Mouse (Mus musculus): ENCODE results near the gene Dusp10.

Gene Dusp10

GRCm38 (mm10) chr1:184061901-184062300 is 48.8 kb downstream of the Dusp10 start:
- H3K4me3 ChIP-seq (replicated peaks; ENCODE audit: low read length), result no peak overlapping the region
- H3K36me3 ChIP-seq (ENCODE audit: insufficient read depth, low read length), result no peaks in the 10 kb centered on the region
- H3K4me1 ChIP-seq (replicated peaks; ENCODE audit: low read depth, low read length), result no peaks in the 10 kb centered on the region
- no peaks in the 10 kb centered on the region for H3K9me3 ChIP-seq (ENCODE audit: low read length)
- TF ChIP-seq NANOG (IDR thresholded peaks at IDR 0.05; ENCODE audit: borderline replicate concordance, low read length), result no peak
- TF ChIP-seq POU5F1 (IDR thresholded peaks at IDR 0.05; ENCODE audit: borderline replicate concordance, low read length), result no peak
- TF ChIP-seq CTCF (conservative IDR thresholded peaks at IDR 0.05; ENCODE audit: low read length), result no peak
- H3K27me3 ChIP-seq (ENCODE audit: insufficient read depth, low read length), result no peaks in the 10 kb centered on the region

- TF ChIP-seq CTCF (conservative IDR thresholded peaks at IDR 0.05; ENCODE audit: low read length), result no peak
- no peak for TF ChIP-seq POU5F1 (IDR thresholded peaks at IDR 0.05; ENCODE audit: borderline replicate concordance, low read length)
- TF ChIP-seq NANOG (IDR thresholded peaks at IDR 0.05; ENCODE audit: borderline replicate concordance, low read length), result no peak
- Histone ChIP-seq H3K4me3 (replicated peaks; ENCODE audit: low read length) (no peak overlapping the region), H3K4me1 (replicated peaks; ENCODE audit: low read depth, low read length) (no peaks in the 10 kb centered on the region), H3K9me3 (ENCODE audit: low read length) (peaks cover 6% of the 10 kb centered on the region), H3K27me3 (ENCODE audit: insufficient read depth, low read length) (no peaks in the 10 kb centered on the region), H3K36me3 (ENCODE audit: insufficient read depth, low read length) (no peaks in the 10 kb centered on the region)
Observed at GRCm38 (mm10) chr1:184064306-184064705, 51.2 kb downstream of the Dusp10 start.

- TF ChIP-seq POU5F1 (IDR thresholded peaks at IDR 0.05; ENCODE audit: borderline replicate concordance, low read length) (no peak), NANOG (IDR thresholded peaks at IDR 0.05; ENCODE audit: borderline replicate concordance, low read length) (no peak), CTCF (conservative IDR thresholded peaks at IDR 0.05; ENCODE audit: low read length) (no peak)
- no peaks in the 10 kb centered on the region for H3K27me3 ChIP-seq (ENCODE audit: insufficient read depth, low read length)
- peaks cover 14% of the 10 kb centered on the region for H3K9me3 ChIP-seq (ENCODE audit: low read length)
- no peaks in the 10 kb centered on the region for H3K4me1 ChIP-seq (replicated peaks; ENCODE audit: low read depth, low read length)
- no peak overlapping the region for H3K4me3 ChIP-seq (replicated peaks; ENCODE audit: low read length)
- H3K36me3 ChIP-seq (ENCODE audit: insufficient read depth, low read length), result no peaks in the 10 kb centered on the region
Observed at GRCm38 (mm10) chr1:184065589-184066361, 52.7 kb downstream of the Dusp10 start.

DNA sequence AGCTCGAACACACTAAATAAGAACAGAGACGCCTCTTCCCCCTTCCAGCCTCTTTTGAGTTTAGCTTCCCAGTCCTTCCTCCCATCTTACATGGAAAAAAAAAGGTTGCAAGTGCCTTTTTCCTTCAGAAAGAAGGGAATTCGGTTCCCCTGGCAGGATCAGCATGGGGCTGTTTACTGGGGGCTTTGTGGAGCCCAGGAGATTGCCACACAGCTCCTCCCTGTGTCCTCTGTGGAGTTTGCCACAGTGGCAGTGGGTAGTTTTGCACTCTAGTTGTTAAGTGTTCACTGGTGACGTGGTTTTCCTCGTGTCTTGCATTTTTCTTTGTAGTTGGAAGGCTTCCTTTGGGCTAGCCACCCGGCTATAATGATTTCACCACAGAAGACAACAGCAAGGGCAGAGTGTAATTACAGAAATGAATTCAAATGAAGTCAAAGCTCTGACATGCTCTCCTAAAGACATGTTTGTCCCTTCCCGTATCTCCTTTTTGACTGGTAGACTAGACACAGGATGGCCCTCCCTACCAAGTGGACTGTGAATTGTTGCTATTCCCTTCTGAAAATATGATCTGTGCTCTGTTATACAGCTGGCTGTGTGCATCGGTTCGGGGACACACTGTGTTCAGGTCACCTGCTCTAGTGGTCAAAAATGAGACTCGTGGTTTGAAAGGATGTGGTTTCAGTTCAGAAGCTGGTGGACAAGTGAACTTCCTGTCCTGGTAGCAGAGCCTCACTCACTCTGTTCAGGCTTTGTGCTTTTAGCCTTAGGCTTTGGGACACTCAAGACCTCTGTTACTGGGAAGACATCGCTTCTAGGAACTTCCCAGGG is 53.6 kb downstream of the Dusp10 start:
- no peaks in the 10 kb centered on the region for H3K27me3 ChIP-seq (ENCODE audit: insufficient read depth, low read length)
- no peaks in the 10 kb centered on the region for H3K36me3 ChIP-seq (ENCODE audit: insufficient read depth, low read length)
- no peaks in the 10 kb centered on the region for H3K4me1 ChIP-seq (replicated peaks; ENCODE audit: low read depth, low read length)
- no peak overlapping the region for H3K4me3 ChIP-seq (replicated peaks; ENCODE audit: low read length)
- TF ChIP-seq NANOG (IDR thresholded peaks at IDR 0.05; ENCODE audit: borderline replicate concordance, low read length), result no peak
- TF ChIP-seq POU5F1 (IDR thresholded peaks at IDR 0.05; ENCODE audit: borderline replicate concordance, low read length), result no peak
- peaks cover 22% of the 10 kb centered on the region for H3K9me3 ChIP-seq (ENCODE audit: low read length)

- Histone ChIP-seq H3K9me3 (ENCODE audit: low read length) (peaks cover 22% of the 10 kb centered on the region), H3K4me3 (replicated peaks; ENCODE audit: low read length) (no peak overlapping the region), H3K4me1 (replicated peaks; ENCODE audit: low read depth, low read length) (no peaks in the 10 kb centered on the region), H3K27me3 (ENCODE audit: insufficient read depth, low read length) (no peaks in the 10 kb centered on the region), H3K36me3 (ENCODE audit: insufficient read depth, low read length) (no peaks in the 10 kb centered on the region)
- no peak for TF ChIP-seq CTCF (conservative IDR thresholded peaks at IDR 0.05; ENCODE audit: low read length)
- TF ChIP-seq POU5F1 (IDR thresholded peaks at IDR 0.05; ENCODE audit: borderline replicate concordance, low read length), result no peak
Observed at GRCm38 (mm10) chr1:184067704-184068558, 54.8 kb downstream of the Dusp10 start.

GRCm38 (mm10) chr1:184068971-184069370 is 55.9 kb downstream of the Dusp10 start:
- no peaks in the 10 kb centered on the region for H3K36me3 ChIP-seq (ENCODE audit: insufficient read depth, low read length)
- peaks cover 28% of the 10 kb centered on the region for H3K9me3 ChIP-seq (ENCODE audit: low read length)
- TF ChIP-seq NANOG (IDR thresholded peaks at IDR 0.05; ENCODE audit: borderline replicate concordance, low read length) (no peak), POU5F1 (IDR thresholded peaks at IDR 0.05; ENCODE audit: borderline replicate concordance, low read length) (no peak), CTCF (conservative IDR thresholded peaks at IDR 0.05; ENCODE audit: low read length) (no peak)
- H3K4me1 ChIP-seq (replicated peaks; ENCODE audit: low read depth, low read length), result no peaks in the 10 kb centered on the region
- H3K4me3 ChIP-seq (replicated peaks; ENCODE audit: low read length), result no peak overlapping the region
- no peaks in the 10 kb centered on the region for H3K27me3 ChIP-seq (ENCODE audit: insufficient read depth, low read length)

GRCm38 (mm10) chr1:184076065-184076464 is 63.0 kb downstream of the Dusp10 start:
- H3K9me3 ChIP-seq (ENCODE audit: low read length), result 0 out of 2 replicates have a peak, but pooled peaks cover 11% of the 10 kb centered on the region
- no peak for TF ChIP-seq POU5F1 (IDR thresholded peaks at IDR 0.05; ENCODE audit: borderline replicate concordance, low read length)
- TF ChIP-seq CTCF (conservative IDR thresholded peaks at IDR 0.05; ENCODE audit: low read length), result no peak
- no peak for TF ChIP-seq NANOG (IDR thresholded peaks at IDR 0.05; ENCODE audit: borderline replicate concordance, low read length)
- no peaks in the 10 kb centered on the region for H3K36me3 ChIP-seq (ENCODE audit: insufficient read depth, low read length)
- H3K4me1 ChIP-seq (replicated peaks; ENCODE audit: low read depth, low read length), result no peaks in the 10 kb centered on the region
- H3K27me3 ChIP-seq (ENCODE audit: insufficient read depth, low read length), result no peaks in the 10 kb centered on the region
- H3K4me3 ChIP-seq (replicated peaks; ENCODE audit: low read length), result no peak overlapping the region

GRCm38 (mm10) chr1:184076756-184077155 is 63.7 kb downstream of the Dusp10 start:
- H3K27me3 ChIP-seq (ENCODE audit: insufficient read depth, low read length), result no peaks in the 10 kb centered on the region
- no peak for TF ChIP-seq CTCF (conservative IDR thresholded peaks at IDR 0.05; ENCODE audit: low read length)
- TF ChIP-seq POU5F1 (IDR thresholded peaks at IDR 0.05; ENCODE audit: borderline replicate concordance, low read length), result no peak
- no peak for TF ChIP-seq NANOG (IDR thresholded peaks at IDR 0.05; ENCODE audit: borderline replicate concordance, low read length)
- H3K4me1 ChIP-seq (replicated peaks; ENCODE audit: low read depth, low read length), result no peaks in the 10 kb centered on the region
- H3K36me3 ChIP-seq (ENCODE audit: insufficient read depth, low read length), result no peaks in the 10 kb centered on the region
- H3K9me3 ChIP-seq (ENCODE audit: low read length), result 0 out of 2 replicates have a peak, but pooled peaks cover 6% of the 10 kb centered on the region
- H3K4me3 ChIP-seq (replicated peaks; ENCODE audit: low read length), result no peak overlapping the region
